Mouse (Mus musculus) induced T-regulatory cell, adult 2 months (primary cell): ENCODE measurements around the gene Bmp5.
"Not testable (repeated sequence)": the region's sequence is repeated elsewhere in the genome, so short reads cannot be mapped to it uniquely, and the experiment has no call there.

ENCODE experiments used
- DNase-seq: peaks from one replicate; pipeline ENCODE4 v3.0.0-alpha.2; 2012; ENCODE audit warnings: low read depth

The Bmp5 gene

DNA sequence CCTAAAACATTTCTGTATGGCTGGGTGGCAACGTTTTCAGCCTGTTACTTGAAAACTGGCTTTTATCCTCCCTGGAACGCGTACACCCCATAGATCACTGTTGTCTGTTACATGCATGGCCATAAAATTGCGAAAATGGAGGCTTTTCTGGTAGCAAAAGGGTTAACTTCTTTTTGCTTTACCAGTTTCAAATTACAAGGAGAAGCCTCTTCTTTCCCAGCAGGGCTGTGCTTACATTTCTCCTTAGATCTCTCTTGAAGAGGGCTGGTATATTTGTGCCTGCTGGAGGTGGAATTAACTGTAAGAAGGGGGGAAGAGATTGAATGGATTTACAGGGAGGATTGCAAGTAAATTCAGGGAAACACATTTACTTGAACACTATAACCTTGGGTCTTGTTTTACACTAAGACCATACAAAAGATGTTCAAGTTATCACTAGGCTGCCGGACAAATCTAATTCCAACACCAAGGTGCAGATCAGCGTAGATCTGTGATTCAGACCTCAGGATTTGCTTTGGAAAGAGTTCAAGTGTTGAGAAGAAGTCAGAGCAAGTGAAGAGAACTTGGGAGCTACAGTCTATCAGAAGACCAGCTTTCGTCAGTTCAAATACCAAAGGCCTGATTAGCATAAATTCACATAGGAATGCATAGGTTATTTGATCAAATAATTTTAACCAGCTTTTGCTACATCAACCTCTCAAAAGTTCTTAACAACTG is at the start of gene Bmp5:
TSS of gene Bmp5 (plus strand) at position 236 of the 717 bp plus-strand sequence.
- no peak for DNase-seq

DNA sequence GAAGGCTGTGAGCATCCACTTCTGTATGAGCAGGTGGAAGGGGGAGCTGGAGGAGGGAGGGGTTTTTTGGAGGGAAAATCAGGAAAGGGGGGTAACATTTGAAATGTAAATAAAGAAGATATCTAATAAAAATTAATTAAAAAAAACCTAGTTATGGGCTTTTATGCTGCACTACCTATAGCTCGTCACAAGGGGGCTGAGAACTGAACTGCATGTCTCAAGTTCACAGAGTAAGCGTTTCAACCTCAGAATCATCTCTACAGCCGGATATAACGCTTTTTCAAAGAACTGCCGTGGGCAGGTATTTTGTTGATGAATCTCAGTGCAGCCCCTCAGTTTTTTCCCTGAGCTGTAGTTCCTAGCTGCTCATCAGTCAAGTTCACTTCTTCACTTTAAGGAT is 15.1 kb upstream of the Bmp5 start:
- peak; percentile 33 for DNase-seq

DNA sequence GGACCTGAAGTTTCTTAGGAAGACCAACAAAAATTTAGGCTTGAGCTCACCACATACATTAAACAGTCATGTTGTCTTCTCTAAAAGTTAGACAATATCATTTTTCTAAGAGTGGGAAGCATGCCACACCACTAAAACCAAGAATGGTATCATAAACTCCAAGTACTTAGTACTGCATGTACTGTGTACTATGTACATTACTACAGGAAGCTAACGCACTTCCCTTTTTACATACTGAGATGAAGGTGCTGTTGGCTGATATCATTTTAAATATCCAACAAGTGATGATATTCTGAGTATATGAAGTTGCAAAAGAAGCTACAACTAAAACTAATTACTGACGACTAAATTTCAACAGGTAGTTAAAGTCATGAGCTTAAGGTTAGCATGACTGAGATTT is 13.6 kb upstream of the Bmp5 start:
- DNase-seq, result no peak

DNA sequence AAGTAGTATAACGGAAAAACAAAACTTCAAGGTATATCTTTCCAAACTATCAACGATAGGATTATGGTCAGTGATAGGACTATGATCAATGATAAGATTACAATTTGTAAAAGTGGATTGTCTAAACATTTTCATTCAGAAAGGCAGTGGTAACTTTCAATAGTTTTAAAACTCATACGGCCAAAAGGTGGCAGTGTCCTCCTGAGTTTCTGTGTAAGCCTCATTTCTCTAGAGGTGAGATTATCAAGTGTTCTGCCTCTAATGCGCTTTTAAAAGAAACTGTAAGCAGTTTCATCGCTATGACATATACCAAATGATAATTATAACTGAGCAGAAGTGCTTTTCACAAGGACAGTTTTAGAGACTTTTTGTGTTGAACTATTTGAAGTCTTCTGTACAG is 12.7 kb upstream of the Bmp5 start:
- peak; percentile 28 for DNase-seq

DNA sequence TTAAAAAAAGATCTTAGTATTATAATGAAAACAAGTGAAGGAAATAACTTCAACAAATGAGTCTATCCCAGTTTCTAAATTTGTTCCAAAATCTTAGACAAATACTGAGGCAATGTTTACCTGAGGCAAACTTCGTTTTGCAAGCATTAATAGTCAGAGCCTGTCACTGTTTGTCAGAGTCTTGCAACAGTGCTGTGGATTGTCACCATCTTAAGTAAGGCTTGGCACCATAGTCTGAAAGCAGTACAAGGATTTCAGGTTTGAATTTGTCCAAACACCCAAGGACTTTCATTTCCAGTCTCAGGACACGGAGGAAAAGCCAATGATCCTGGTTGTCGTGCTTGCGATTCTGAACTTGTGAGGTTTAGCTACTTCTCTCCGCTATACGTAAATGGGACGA is 10.4 kb upstream of the Bmp5 start:
- DNase-seq, result no peak

DNA sequence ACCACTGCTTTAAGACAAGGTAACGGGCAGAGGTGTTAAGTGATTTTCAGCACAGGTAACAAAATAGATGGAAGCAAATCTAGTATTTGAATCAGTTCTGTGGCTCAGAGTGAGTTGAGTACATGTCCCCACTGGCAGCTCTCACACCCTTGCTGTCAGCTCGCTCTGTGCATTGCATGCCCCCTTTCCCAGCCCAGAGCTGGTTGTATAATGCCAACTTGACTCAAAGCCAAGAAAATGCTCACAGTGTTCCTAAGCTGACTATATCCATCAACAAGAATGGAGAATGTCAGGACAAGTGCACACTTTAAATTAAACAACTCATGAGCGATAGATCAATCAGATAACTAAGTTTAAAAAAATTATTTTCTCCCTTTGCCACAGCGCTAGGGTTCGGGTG is 8.6 kb upstream of the Bmp5 start:
- DNase-seq, result no peak

DNA sequence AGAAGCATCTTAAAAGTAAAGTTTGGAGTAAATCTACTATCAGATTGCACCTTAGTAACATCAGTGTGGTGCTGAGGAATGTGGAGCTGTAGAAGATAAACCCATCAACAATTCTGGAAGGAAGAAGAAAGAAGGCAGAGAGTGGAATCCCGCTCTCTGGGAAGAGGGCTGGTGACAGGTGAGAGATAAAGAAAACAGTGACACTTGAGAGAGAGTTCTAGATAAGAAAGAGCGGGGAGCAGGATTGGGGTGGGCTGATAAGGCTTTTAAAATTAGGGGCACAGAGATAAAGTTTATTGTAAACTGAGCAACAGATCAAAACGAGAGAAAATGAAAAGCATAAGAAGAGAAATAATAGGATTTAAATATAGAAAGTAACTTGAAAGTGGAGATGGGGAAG is 6.1 kb upstream of the Bmp5 start:
- no peak for DNase-seq

DNA sequence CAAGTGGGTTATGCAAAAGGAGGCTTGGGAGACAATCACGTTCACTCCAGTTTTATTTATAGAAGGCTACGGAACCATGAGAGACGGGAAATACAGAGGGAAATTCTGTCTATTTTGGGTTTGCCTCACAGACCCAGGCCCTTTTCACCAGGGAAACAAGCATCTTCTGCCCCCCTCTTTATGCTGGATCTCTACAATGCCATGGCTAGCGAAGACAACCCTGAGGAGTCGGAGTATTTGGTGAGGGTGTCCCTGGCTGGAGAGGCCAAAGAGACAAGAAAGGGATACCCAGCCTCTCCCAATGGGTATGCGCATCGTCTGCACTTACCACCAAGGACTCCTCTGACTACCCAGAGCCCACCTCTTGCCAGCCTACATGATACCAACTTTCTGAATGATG is 989 bp downstream of the Bmp5 start:
- DNase-seq, result no peak

DNA sequence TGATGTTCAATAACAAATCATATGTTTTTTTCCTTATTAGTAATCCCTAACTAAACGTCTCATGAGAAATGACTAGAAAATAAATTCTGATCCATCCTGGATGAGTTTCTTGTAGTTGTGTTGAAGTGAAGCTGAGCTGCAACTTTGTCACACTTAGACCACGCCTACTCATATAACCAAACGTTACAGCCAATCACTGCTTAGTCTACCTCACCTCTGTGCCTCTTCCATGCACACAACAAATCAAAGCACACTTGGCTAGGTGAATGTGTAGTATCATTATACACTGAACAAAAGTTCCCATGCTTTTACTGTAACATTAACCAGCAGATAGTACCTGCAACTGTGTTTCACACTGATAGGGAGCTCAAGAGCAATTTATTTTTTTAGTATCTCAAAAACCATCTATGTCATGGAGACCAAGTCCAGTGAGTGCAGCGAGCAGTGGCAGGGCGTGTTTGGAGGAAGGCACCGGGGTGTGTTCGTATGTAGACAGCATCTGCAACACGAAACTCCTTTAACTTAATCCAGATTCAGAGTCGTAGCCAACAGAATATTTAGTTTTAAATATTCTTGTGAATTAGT is 3.7 kb downstream of the Bmp5 start:
- DNase-seq, result no peak

DNA sequence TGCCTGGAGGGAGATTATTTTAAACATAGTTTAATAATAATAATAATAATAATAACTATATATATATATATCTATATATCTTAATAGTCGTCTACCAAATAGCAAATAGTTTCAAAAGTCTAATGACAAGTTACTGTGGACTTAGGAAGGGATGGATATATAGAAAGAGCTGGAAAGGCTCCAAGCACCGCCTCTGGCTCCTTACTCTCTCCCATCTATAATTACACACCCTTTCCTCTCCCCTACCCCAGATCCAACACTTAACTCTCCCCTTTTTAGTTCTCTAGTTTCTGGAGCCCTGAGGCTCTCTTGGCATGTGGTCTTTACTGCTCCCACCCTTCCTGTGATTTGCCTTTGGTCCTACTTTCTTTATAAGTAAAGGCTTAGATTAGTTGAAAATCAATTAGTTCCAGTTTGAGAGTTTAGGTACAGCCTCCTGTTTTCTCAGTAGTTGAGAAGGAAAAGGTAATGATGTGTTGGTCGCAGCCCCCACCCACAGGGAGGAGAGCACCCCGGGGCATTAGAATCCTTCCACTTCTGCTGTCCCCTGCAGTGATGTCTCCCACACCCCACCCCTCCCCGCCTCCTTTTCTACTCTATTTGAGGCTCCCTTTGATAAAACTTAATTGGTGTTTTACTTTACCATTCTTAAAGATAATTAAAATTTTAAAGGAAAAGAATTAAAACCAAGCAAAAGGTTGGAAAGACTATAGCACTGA is 5.6 kb downstream of the Bmp5 start:
- no peak for DNase-seq

DNA sequence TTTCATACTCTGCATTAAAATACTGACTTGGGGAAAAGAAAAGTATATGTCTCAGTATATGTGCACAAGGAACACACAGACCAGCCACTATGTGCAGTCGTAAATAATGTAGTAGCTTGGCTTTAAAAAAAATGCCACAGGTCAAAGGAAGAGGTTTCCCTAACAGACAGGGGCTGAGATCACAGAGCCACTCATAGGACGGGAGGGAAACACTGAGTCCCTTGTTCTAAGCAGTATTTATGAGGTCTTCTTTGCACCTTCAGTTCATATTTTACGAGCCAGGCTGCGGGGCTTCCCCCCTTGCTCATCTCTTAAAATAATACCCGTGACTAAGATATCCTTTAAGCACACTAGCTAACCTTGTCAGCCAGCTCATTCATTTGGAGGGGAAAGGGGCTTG is 6.4 kb downstream of the Bmp5 start:
- no peak for DNase-seq

DNA sequence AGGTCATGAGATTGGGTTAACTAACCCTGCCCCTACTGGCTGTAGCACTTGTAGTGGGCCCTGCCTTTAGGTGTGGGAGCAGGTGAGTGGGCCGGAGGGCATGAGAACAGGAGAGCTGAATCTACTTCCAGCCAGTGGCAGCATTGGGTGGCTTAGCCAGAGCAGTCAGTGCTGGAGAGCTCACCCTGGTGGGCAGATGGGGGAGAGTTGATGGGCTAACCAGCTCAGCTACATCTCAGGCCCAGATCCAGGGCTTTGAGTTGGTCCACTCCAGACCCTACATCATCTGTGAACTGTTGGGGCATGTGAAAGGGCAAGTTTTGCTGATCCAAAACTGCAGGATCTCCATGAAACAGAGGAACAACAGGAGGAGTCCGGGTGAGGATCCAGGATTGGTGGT is 8.4 kb downstream of the Bmp5 start:
- no peak for DNase-seq

DNA sequence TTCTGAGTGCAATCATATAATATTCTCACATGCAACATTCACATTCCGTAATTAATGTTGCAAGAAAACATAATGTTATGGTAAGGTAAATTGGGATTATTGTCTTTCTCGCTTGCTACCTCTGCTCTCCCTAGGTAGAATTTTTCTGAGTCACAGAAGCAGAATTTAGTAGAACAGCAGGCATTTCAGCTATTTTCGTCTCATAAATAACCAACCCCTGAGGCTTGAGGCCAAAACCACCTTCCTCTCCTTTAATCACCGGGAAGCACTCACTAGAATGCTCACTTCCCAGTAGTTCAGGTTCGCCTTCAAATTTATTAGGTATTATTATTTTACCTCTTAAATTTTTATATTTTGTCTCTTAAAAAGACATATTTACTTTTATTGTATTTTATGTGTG is 10.8 kb downstream of the Bmp5 start:
- no peak for DNase-seq

DNA sequence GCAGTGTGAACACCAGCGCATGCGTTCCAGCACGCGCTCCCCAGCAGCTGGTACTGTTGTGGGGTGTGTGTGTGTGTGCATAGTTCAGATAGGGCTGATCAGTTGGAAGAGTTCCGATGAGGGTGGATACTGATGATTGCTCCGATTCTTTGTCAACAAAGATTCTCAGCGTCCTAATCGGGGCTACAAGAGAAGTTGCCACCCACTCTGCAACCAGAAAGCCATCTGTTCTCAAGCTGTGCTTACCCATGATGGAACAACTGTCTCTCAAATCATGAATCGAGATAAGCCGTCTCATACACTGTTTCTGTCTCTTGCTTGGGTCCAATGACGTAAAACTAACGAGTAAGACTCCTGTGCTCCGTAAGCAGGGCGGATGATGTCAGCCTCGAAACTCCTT is 12.0 kb downstream of the Bmp5 start:
- DNase-seq, result no peak

DNA sequence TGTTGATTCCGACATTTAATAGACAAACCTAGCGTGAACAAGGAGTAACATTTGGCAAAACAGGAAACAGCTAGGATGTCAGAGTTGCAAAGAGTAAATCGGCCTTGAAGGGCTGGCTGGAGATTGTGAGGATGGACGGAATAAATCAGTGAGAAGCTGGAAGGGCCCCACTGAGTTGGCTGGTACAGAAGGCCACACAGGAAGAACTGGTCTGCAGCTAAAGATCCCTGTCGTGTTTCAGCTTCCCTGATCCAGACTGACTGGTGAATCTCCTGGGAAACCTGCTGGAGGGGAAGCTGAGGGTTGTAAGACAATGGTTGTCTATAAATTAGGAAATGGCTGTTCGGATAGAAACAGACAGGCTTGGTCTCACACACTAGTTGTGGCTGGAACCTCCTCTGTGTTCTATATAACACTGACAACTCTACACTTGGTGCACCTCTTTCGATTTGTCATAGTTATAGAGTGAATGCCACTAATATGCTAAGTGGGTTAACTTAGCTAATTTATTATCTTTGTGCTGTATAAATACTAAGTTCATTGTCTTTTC is 14.8 kb downstream of the Bmp5 start:
- DNase-seq, result no peak

DNA sequence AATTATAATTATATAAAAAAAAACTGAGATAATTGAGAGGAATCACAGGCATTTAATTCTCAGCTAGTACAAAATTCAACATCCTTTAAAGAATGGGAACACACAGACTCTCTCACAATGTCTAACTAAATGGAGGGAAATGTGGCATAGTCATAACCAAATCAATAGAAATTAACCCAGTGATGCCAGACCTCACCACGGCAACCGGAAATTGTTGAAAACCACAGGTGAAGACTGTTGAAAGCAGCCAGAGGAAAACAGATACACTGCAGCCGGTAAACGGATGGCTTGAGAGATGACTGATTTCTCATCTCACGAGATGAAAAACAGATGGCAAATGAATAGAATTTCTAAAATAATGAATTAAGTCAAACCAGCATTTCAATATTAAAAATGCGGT is 29.8 kb downstream of the Bmp5 start:
- peak; percentile 49 for DNase-seq

DNA sequence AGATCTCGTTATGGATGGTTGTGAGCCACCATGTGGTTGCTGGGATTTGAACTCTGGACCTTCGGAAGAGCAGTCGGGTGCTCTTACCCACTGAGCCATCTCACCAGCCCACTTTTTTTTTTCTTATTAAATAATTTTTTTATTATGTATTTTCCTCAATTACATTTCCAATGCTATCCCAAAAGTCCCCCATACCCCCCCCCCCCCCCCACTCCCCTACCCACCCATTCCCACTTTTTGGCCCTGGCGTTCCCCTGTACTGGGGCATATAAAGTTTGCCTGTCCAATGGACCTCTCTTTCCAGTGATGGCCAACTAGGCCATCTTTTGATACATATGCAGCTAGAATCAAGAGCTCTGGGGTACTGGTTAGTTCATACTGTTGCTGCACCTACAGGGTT is 33.0 kb downstream of the Bmp5 start:
- not testable (repeated sequence) for DNase-seq

DNA sequence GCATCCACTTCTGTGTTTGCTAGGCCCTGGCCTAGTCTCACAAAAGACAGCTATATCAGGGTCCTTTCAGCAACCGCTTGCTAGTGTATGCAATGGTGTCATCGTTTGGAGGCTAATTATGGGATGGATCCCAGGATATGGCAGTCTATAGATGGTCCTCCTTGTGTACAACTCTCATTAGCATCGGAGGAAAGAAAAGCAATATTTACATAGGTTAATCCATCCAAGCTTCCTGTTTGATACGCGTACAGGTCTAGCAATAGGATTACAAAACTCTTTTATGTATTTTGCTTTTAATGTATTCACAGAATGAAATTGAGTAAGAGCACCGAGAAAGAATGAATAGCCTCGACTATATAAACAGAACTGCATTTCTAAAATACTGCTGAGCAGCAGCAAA is 33.5 kb downstream of the Bmp5 start:
- no peak for DNase-seq

DNA sequence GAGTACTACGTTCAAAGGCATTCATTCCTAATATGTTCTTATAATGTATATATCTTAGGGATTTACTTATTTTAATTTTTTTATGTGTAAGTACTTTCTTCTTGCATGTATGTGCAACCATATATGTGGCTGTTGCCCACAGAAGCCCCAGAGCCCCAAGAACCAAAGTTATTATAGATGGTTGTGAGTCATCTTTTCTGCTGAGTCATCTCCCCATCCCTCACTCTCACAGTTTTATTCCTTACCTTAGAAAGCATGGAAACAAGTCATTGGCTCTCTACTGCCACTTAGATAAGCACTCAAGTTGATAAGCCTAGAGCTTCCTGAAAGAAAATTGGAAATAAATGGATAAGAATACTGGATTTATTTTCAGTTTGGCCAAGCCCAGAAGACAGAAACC is 40.0 kb downstream of the Bmp5 start:
- no peak for DNase-seq

DNA sequence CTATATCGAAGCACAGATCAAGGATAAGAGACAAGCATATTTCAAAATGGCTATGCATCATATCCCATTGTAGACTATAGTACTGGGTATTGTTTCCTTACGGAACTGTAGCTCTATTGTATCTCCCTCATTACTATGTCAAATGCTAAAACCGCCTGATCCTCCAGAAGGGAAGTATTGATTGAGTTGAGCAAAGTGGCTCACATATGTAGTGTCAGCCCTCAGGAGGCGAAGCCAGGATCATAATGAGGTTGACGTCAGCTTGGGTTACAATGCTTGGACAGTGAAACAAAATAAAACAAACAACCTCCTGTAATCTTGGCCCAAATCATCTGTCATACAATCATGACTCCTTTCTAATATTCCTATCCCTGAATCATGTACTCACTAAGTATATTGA is 43.2 kb downstream of the Bmp5 start:
- DNase-seq, result no peak

DNA sequence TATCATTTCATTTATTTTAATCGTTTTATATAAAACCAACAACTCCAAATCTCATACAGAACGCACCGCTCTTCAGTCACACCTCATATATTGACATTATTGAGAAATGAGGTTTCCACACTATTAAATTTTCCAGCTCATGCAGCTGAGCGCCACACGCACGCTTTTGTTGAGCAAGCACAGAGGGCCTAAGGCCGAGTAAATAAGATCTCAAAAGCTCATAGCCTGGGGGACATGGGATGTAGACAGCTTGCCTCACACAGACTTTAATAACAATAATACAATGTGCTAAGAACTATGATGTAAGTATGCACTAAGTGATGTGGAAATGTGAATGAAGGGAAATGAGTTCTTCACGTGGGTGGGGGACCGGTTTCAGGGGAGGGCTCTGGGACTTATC is 57.3 kb downstream of the Bmp5 start:
- no peak for DNase-seq

DNA sequence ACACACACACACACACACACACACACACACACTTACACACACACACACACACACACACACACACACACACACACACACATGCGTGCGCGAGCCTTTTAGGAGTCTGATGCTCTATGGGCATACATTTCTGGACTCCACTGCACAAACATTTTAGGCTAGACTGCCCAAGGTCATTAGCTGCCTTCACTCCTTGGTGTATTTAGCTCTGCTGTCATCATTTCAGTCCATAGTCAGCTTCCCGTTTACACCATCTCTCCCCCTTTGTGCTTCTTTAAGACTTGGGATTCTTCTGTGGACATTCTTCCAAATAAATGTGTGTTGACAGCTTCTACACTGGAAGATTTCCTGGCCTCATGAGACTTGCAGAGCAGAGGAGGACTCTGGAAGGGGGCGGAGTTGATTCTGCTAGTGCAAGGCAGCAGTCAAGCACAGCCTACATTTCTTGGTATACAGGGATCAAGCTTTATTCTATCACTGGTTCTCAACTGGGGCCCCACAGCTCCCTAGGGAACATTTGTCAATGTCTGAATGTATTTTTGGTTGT is 58.1 kb downstream of the Bmp5 start:
- no peak for DNase-seq

DNA sequence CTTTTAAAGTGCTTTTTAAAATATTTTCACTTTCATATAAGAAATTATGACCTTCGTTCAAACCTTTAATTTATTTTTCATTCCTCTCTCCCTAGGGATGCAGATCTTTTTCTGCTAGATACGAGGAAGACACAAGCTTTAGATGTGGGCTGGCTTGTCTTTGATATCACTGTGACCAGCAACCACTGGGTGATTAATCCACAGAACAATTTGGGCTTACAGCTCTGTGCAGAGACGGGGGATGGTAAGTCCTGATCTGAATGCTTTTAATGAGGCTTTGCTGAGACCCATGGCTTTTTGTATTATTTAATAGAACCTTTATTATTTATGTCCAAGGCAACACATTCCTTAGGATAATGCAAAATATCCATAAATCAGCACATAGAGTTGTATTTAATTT is 64.3 kb downstream of the Bmp5 start:
- no peak for DNase-seq
